Mouse (Mus musculus) CH12.LX (cell line): ENCODE data around the gene Plod1.

Experiments
- CTCF ChIP-seq, 2 experiments: IDR thresholded peaks in 1 of 2; conservative IDR thresholded peaks in 1 of 2; 2 replicates each; pipeline ENCODE4 v1.5.1; 2011 to 2012; ENCODE audit warnings: low read depth in 2 of 2, low read length in 2 of 2, improper control_type of control experiment in 1 of 2, inconsistent platforms in 1 of 2, mild to moderate bottlenecking in 1 of 2, moderate library complexity in 1 of 2
- GABPA ChIP-seq: IDR thresholded peaks from 2 replicates; pipeline ENCODE4 v1.6.1; 2012; ENCODE audit warnings: low read depth, low read length, improper control_type of control experiment, inconsistent platforms; ENCODE audit not compliant: insufficient replicate concordance
- MAFK ChIP-seq: IDR thresholded peaks from 2 replicates; pipeline ENCODE4 v1.6.1; 2011; ENCODE audit warnings: low read length, improper control_type of control experiment; ENCODE audit not compliant: insufficient replicate concordance
- USF2 ChIP-seq: conservative IDR thresholded peaks from 2 replicates; pipeline ENCODE4 v1.6.1; 2011; ENCODE audit warnings: low read depth, low read length, improper control_type of control experiment

- TF ChIP-seq CTCF (conservative IDR thresholded peaks at IDR 0.05 in 1 of 2, IDR thresholded peaks at IDR 0.05 in 1 of 2; ENCODE audit: low read depth in 2 of 2, low read length in 2 of 2) (0 out of 4 replicates have a peak, but pooled peaks of 1 of the 2 experiments have one; percentile 2), MAFK (no peak), GABPA (no peak), USF2 (no peak)
These were observed 8.9 kb downstream of the Plod1 start for GRCm38 (mm10) chr4:147927705-147928104.
